Mouse (Mus musculus): ENCODE results near the gene Acot4. TPM values are rescaled to one million over a fixed set of nuclear protein-coding genes. Genes with fewer than 3 reads are reported as not detected.
"Not testable (repeated sequence)": the region's sequence is repeated elsewhere in the genome, so short reads cannot be mapped to it uniquely, and the experiment has no call there.

Acot4 gene
- polyA plus RNA-seq, 1 experiment from 2014 or later: 0.31 TPM

DNA sequence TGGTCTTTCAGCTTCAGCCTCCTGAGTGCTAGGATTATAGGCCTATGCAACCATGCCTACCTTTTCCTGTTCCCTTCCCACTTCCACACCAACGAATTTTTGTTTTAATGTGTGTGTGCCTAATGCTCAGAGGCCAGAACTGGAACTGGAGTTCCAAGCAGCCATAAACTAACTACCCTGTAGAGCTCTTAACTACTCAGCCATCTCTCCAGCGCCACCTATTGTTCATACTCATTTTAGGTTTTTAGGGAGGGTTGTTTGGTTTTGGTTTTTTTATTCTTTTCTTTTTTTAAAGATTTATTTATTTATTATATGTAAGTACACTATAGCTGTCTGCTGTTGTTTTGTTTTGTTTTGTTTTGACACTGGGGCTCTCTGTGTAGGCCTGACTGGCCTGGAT is 22.8 kb downstream of the Acot4 start:
- DNase-seq (ENCODE audit: low spot score) (no peak), ATAC-seq (replicated peaks; ENCODE audit: low FRiP score) (no peak)
- no peak overlapping the region for H3K4me2 ChIP-seq (ENCODE audit: low read depth, low read length, severe bottlenecking)
- H3K4me1 ChIP-seq (replicated peaks; ENCODE audit: control insufficient read depth, insufficient read depth, low read length): no peaks in the 10 kb centered on the region
- no peaks in the 10 kb centered on the region for H3K27me3 ChIP-seq (ENCODE audit: control insufficient read depth, insufficient read depth, low read length)
- 44% methylated on average over 2 of the region's 2 CpGs for WGBS
- no peaks in the 10 kb centered on the region for H3K36me3 ChIP-seq (ENCODE audit: control insufficient read depth, insufficient read depth, low read length)
- H3K9ac ChIP-seq (ENCODE audit: low read length): no peak overlapping the region
- no peaks in the 10 kb centered on the region for H3K9me3 ChIP-seq (ENCODE audit: control insufficient read depth, low read length)
- no peak overlapping the region for H3K27ac ChIP-seq (ENCODE audit: low read depth, low read length)
- H3K4me3 ChIP-seq (ENCODE audit: low read depth, low read length): no peak overlapping the region

DNA sequence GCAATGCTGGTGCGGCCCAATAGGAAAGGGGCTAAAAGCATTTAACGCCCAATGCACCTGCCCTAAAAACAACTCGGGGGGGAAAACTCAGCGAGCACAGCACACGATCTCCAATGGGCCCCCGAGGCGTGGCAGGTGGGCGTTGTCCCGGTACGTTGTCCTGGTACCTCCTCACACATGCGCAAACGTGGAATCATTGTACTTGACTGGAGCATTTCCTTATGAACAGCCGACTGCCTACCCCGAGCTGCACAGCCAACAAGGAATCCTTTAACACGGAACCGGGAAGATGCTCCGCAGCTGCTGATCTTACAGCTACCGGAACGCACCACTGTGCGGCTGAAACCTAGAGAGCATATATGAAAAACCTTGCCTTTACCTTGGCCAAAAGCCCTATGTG is 24.2 kb downstream of the Acot4 start:
- DNase-seq (ENCODE audit: low spot score) (no peak), ATAC-seq (replicated peaks; ENCODE audit: low FRiP score) (no peak)
- WGBS: 93% methylated on average over 20 of the region's 20 CpGs
- Histone ChIP-seq H3K9ac (ENCODE audit: low read length) (no peak overlapping the region), H3K27me3 (ENCODE audit: control insufficient read depth, insufficient read depth, low read length) (no peaks in the 10 kb centered on the region), H3K4me2 (ENCODE audit: low read depth, low read length, severe bottlenecking) (no peak overlapping the region), H3K27ac (ENCODE audit: low read depth, low read length) (no peak overlapping the region), H3K4me1 (replicated peaks; ENCODE audit: control insufficient read depth, insufficient read depth, low read length) (no peaks in the 10 kb centered on the region), H3K4me3 (ENCODE audit: low read depth, low read length) (no peak overlapping the region), H3K36me3 (ENCODE audit: control insufficient read depth, insufficient read depth, low read length) (no peaks in the 10 kb centered on the region), H3K9me3 (ENCODE audit: control insufficient read depth, low read length) (no peaks in the 10 kb centered on the region)

DNA sequence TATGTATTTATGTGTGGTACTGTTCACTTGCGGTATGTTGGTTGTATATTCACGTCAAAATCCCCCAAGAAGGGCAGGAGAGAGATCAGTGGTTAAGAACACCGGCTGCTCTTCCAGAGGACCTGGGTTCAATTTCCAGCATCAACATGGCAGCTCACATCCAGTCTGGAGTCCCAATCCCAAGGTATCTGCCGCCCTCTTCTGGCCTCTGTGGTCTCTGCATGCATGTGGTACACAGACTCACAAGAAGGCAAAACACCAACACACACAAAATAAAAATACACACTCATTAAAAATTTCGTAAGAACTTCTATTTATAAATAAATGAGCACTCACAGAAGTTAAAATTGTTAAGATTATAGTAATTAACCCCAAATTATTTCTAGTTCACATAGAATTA is 25.0 kb downstream of the Acot4 start:
- WGBS: 71% methylated on average over 5 of the region's 5 CpGs
- H3K9me3 ChIP-seq (ENCODE audit: control insufficient read depth, low read length): no peaks in the 10 kb centered on the region
- ATAC-seq (replicated peaks; ENCODE audit: low FRiP score): no peak
- H3K4me1 ChIP-seq (replicated peaks; ENCODE audit: control insufficient read depth, insufficient read depth, low read length): no peaks in the 10 kb centered on the region
- no peaks in the 10 kb centered on the region; the same call in 1 of the 2 replicates for H3K27me3 ChIP-seq (ENCODE audit: control insufficient read depth, insufficient read depth, low read length)
- H3K9ac ChIP-seq (ENCODE audit: low read length): no peak overlapping the region
- DNase-seq (ENCODE audit: low spot score): no peak
- no peak overlapping the region for H3K4me2 ChIP-seq (ENCODE audit: low read depth, low read length, severe bottlenecking)
- no peaks in the 10 kb centered on the region for H3K36me3 ChIP-seq (ENCODE audit: control insufficient read depth, insufficient read depth, low read length)
- H3K27ac ChIP-seq (ENCODE audit: low read depth, low read length): no peak overlapping the region
- no peak overlapping the region for H3K4me3 ChIP-seq (ENCODE audit: low read depth, low read length)

DNA sequence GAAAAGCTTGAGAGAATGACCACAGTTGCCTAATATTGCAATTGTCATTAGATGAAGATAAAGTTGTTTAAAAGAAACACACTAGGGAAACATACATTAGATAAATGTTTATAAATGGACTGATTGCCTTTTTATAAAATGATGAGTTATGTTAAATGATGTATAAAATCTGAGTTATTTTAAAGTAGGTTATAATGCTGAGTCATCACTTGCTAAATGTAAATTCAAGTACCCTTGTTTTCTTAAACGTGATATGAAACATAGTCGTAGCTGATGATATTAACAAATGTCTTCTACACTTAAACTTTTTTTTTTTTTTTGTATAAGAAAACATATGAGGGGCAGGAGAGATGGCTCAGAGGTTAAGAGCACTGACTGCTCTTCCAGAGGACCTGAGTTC is 25.7 kb downstream of the Acot4 start:
- no peak overlapping the region for H3K27ac ChIP-seq (ENCODE audit: low read depth, low read length)
- no peaks in the 10 kb centered on the region for H3K36me3 ChIP-seq (ENCODE audit: control insufficient read depth, insufficient read depth, low read length)
- H3K9ac ChIP-seq (ENCODE audit: low read length): no peak overlapping the region
- H3K27me3 ChIP-seq (ENCODE audit: control insufficient read depth, insufficient read depth, low read length): peaks cover 5% of the 10 kb centered on the region
- no peak overlapping the region for H3K4me2 ChIP-seq (ENCODE audit: low read depth, low read length, severe bottlenecking)
- H3K4me3 ChIP-seq (ENCODE audit: low read depth, low read length): no peak overlapping the region
- DNase-seq (ENCODE audit: low spot score): no peak
- no peak for ATAC-seq (replicated peaks; ENCODE audit: low FRiP score)
- no peaks in the 10 kb centered on the region for H3K4me1 ChIP-seq (replicated peaks; ENCODE audit: control insufficient read depth, insufficient read depth, low read length)
- H3K9me3 ChIP-seq (ENCODE audit: control insufficient read depth, low read length): no peaks in the 10 kb centered on the region
- WGBS: 83% methylated on average over 2 of the region's 2 CpGs

DNA sequence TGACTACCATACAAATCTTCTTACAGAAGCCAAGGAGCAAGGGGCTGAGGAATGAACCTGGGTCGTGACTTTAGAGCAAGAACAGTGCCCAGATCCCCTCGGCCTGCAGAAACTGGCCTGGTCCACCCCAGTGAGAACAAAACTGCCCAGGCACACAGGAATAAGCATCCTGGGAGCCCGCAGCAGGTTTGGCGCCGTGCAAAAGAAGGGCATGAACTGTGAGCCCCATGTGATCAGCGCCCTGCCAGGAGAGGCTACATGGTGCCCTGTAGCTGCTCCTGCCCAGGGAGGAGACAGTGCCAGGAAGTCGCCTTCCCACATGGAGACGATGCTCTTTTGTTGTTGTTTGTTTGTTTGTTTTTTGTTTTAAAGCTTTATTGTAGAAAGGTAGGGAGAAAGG is 26.4 kb downstream of the Acot4 start:
- H3K9ac ChIP-seq (ENCODE audit: low read length): no peak overlapping the region
- no peaks in the 10 kb centered on the region; the same call in 1 of the 2 replicates for H3K4me1 ChIP-seq (replicated peaks; ENCODE audit: control insufficient read depth, insufficient read depth, low read length)
- H3K36me3 ChIP-seq (ENCODE audit: control insufficient read depth, insufficient read depth, low read length): no peaks in the 10 kb centered on the region
- DNase-seq (ENCODE audit: low spot score) (no peak), ATAC-seq (replicated peaks; ENCODE audit: low FRiP score) (no peak)
- WGBS: 75% methylated on average over 8 of the region's 8 CpGs
- no peak overlapping the region for H3K4me3 ChIP-seq (ENCODE audit: low read depth, low read length)
- H3K27ac ChIP-seq (ENCODE audit: low read depth, low read length): no peak overlapping the region
- H3K4me2 ChIP-seq (ENCODE audit: low read depth, low read length, severe bottlenecking): no peak overlapping the region
- no peaks in the 10 kb centered on the region for H3K9me3 ChIP-seq (ENCODE audit: control insufficient read depth, low read length)
- peaks cover 11% of the 10 kb centered on the region for H3K27me3 ChIP-seq (ENCODE audit: control insufficient read depth, insufficient read depth, low read length)

DNA sequence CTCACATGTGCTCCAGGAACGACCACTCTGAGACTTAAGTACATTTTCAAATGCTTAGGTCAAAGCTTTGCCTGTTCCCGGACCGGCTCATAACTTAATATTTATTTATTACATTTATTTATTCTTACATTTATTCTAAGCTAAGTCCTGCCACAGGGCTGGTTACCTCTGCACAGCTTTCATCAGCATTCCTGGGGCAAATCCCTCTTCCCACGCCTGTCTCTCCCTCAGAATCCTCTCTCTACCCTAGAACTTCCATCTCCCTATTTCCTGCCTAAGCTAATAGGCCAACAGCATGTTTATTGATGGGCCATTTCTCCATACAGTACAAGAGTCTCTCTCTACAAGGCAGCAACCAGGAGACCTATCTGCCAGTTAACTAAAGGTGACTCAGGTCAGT is 29.6 kb downstream of the Acot4 start:
- no peak overlapping the region for H3K4me2 ChIP-seq (ENCODE audit: low read depth, low read length, severe bottlenecking)
- no peak for ATAC-seq (replicated peaks; ENCODE audit: low FRiP score)
- no peaks in the 10 kb centered on the region for H3K36me3 ChIP-seq (ENCODE audit: control insufficient read depth, insufficient read depth, low read length)
- 83% methylated on average over 4 of the region's 4 CpGs for WGBS
- no peaks in the 10 kb centered on the region; the same call in 1 of the 2 replicates for H3K4me1 ChIP-seq (replicated peaks; ENCODE audit: control insufficient read depth, insufficient read depth, low read length)
- H3K27me3 ChIP-seq (ENCODE audit: control insufficient read depth, insufficient read depth, low read length): peaks cover 14% of the 10 kb centered on the region
- H3K9ac ChIP-seq (ENCODE audit: low read length): no peak overlapping the region
- H3K4me3 ChIP-seq (ENCODE audit: low read depth, low read length): no peak overlapping the region
- H3K27ac ChIP-seq (ENCODE audit: low read depth, low read length): no peak overlapping the region
- DNase-seq (ENCODE audit: low spot score): no peak
- no peaks in the 10 kb centered on the region for H3K9me3 ChIP-seq (ENCODE audit: control insufficient read depth, low read length)

DNA sequence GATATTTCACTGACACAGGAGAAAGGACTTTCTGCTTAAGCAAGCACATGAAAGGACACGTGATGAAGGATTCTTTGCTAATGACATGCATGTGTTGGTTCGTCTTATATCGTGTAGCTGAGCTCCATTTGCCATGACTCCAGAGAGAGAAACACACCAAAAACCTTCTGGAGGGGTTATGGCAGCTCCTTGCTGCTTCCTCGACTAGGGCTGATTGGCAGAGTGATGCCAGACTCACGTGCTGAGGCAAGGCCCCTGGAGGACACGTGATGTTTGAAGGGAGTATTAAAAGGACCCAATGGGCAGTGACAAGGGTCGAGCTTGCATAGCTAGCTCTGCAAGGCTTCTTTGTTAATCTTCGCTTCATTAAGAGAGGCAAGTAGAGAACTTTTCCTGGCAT is 30.1 kb downstream of the Acot4 start:
- Histone ChIP-seq H3K36me3 (ENCODE audit: control insufficient read depth, insufficient read depth, low read length) (no peaks in the 10 kb centered on the region), H3K4me2 (ENCODE audit: low read depth, low read length, severe bottlenecking) (no peak overlapping the region), H3K9me3 (ENCODE audit: control insufficient read depth, low read length) (no peaks in the 10 kb centered on the region), H3K27ac (ENCODE audit: low read depth, low read length) (no peak overlapping the region), H3K4me1 (replicated peaks; ENCODE audit: control insufficient read depth, insufficient read depth, low read length) (no peaks in the 10 kb centered on the region; the same call in 1 of the 2 replicates), H3K9ac (ENCODE audit: low read length) (no peak overlapping the region), H3K4me3 (ENCODE audit: low read depth, low read length) (no peak overlapping the region), H3K27me3 (ENCODE audit: control insufficient read depth, insufficient read depth, low read length) (peaks cover 14% of the 10 kb centered on the region)
- ATAC-seq (replicated peaks; ENCODE audit: low FRiP score) (no peak), DNase-seq (ENCODE audit: low spot score) (no peak)
- WGBS: 58% methylated on average over 8 of the region's 8 CpGs

DNA sequence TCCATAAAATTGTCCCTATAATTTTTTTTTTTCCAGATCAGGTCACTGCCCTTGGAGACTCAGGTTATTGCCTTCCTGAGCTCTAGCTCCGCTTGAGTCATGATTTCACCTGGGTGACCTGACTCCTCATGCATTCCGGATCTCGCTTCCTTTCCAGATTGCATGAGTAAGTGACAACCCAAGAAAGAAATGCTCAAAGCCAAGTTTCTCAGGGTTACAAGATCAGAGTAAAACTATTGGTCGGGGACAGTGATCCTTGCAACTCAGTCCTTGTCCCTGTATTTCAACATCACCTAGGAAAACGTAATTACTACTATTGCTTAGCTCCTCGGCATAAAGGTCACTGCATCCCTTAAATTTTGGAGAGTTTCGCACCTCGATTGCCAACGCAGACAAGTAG is 30.8 kb downstream of the Acot4 start, which contains the start of gene Acot5:
Acot5 (plus strand) TSS at position 340 of the 400 bp plus-strand sequence.
- 59% methylated on average over 9 of the region's 9 CpGs for WGBS
- ATAC-seq (replicated peaks; ENCODE audit: low FRiP score) (no peak), DNase-seq (ENCODE audit: low spot score) (no peak)
- H3K4me3 ChIP-seq (ENCODE audit: low read depth, low read length): peak within 1 kb of the TSS; percentile 31
- H3K4me1 ChIP-seq (replicated peaks; ENCODE audit: control insufficient read depth, insufficient read depth, low read length): no peaks in the 10 kb centered on the region; the same call in 1 of the 2 replicates
- H3K27me3 ChIP-seq (ENCODE audit: control insufficient read depth, insufficient read depth, low read length): peaks cover 14% of the 10 kb centered on the region
- H3K9me3 ChIP-seq (ENCODE audit: control insufficient read depth, low read length): no peaks in the 10 kb centered on the region
- H3K36me3 ChIP-seq (ENCODE audit: control insufficient read depth, insufficient read depth, low read length): no peaks in the 10 kb centered on the region
- H3K4me2 ChIP-seq (ENCODE audit: low read depth, low read length, severe bottlenecking): peak within 1 kb of the TSS; percentile 63
- no peak within 1 kb of the TSS for H3K27ac ChIP-seq (ENCODE audit: low read depth, low read length)
- H3K9ac ChIP-seq (ENCODE audit: low read length): no peak within 1 kb of the TSS

DNA sequence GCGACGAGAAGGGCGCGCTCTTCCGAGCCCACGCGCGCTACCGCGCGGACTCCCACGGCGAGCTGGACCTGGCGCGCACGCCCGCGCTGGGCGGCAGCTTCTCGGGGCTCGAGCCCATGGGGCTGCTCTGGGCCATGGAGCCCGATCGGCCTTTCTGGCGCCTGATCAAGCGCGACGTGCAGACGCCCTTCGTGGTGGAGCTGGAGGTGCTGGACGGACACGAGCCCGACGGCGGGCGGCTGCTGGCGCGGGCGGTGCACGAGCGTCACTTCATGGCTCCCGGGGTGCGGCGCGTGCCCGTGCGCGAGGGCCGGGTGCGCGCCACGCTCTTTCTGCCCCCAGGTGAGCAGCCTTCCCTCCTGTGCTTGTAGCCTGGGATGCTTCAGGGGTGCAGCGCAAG is 31.4 kb downstream of the Acot4 start:
- DNase-seq (ENCODE audit: low spot score); H3K27ac ChIP-seq (ENCODE audit: low read depth, low read length); ATAC-seq (replicated peaks; ENCODE audit: low FRiP score); H3K4me1 ChIP-seq (replicated peaks; ENCODE audit: control insufficient read depth, insufficient read depth, low read length); H3K9ac ChIP-seq (ENCODE audit: low read length); H3K36me3 ChIP-seq (ENCODE audit: control insufficient read depth, insufficient read depth, low read length); H3K9me3 ChIP-seq (ENCODE audit: control insufficient read depth, low read length): not testable (repeated sequence)
- peak overlapping the region; percentile 31 for H3K4me3 ChIP-seq (ENCODE audit: low read depth, low read length)
- 2% methylated on average over 38 of the region's 52 CpGs for WGBS
- H3K27me3 ChIP-seq (ENCODE audit: control insufficient read depth, insufficient read depth, low read length): peaks cover 14% of the 10 kb centered on the region
- H3K4me2 ChIP-seq (ENCODE audit: low read depth, low read length, severe bottlenecking): peak overlapping the region; percentile 63
